Mouse (Mus musculus) G1E (cell line): ENCODE data around the gene Actb.

ENCODE experiments used
- CTCF ChIP-seq: IDR thresholded peaks from 2 replicates; pipeline ENCODE4 v1.5.1; 2012; ENCODE audit warnings: low read depth, low read length, inconsistent platforms, mixed read lengths
- GATA1 ChIP-seq: IDR thresholded peaks from 2 replicates; pipeline ENCODE4 v1.6.1; 2012; ENCODE audit warnings: borderline replicate concordance, low read length, inconsistent platforms, mixed read lengths
- GATA2 ChIP-seq: IDR thresholded peaks from 2 replicates; pipeline ENCODE4 v1.6.1; 2012; ENCODE audit warnings: low read depth, low read length, inconsistent platforms, borderline replicate concordance
- POLR2AphosphoS5 ChIP-seq: IDR thresholded peaks from 2 replicates; pipeline ENCODE4 v1.6.1; 2012; ENCODE audit warnings: low read depth, low read length, inconsistent platforms; ENCODE audit not compliant: insufficient replicate concordance
- TAL1 ChIP-seq: conservative IDR thresholded peaks from 2 replicates; pipeline ENCODE4 v1.6.1; 2012; ENCODE audit warnings: low read depth, low read length, inconsistent platforms, mixed read lengths

DNA sequence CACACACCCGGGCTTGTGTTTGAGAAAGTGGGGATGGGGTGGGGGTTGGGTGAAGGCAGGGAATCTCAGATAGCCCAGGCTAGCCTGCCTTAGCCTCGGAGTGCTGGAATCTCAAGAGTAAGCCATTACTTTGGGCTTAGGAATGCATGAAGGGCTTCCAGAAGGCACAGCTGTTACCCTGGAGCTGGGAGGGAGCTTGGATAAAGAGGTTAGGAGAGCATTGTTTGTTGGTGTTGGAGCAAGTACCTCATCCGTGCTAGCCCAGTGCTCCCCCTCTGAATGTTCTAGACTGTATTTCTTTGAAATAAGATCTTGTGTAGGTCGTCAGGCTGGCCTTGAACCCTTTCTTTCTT lies 22.8 kb upstream of the Actb start:
- no peak for TF ChIP-seq GATA1
- no peak for TF ChIP-seq CTCF
- TF ChIP-seq TAL1 = no peak
- TF ChIP-seq POLR2AphosphoS5 = no peak
- no peak for TF ChIP-seq GATA2
